Mouse (Mus musculus) thymus, postnatal 0 days (tissue): ENCODE data around the gene Paf1. TPM values are rescaled to one million over a fixed set of nuclear protein-coding genes. Genes with fewer than 3 reads are reported as not detected.

ENCODE experiments used
- DNase-seq: peaks from one replicate; pipeline ENCODE4 v3.0.0-alpha.2; 2015; ENCODE audit warnings: low spot score
- polyA plus RNA-seq: library from polyadenylated mRNA; unstranded; fragments of >200 nt; fragmentation: Nextera tagmentation; extraction: Ambion mirVana; gene quantifications from 2 replicates; pipeline ENCODE4 v1.2.1, GENCODE M21; 2015

The Paf1 gene
- polyA plus RNA-seq: 59.3 and 64.0 TPM in 2 replicates

DNA sequence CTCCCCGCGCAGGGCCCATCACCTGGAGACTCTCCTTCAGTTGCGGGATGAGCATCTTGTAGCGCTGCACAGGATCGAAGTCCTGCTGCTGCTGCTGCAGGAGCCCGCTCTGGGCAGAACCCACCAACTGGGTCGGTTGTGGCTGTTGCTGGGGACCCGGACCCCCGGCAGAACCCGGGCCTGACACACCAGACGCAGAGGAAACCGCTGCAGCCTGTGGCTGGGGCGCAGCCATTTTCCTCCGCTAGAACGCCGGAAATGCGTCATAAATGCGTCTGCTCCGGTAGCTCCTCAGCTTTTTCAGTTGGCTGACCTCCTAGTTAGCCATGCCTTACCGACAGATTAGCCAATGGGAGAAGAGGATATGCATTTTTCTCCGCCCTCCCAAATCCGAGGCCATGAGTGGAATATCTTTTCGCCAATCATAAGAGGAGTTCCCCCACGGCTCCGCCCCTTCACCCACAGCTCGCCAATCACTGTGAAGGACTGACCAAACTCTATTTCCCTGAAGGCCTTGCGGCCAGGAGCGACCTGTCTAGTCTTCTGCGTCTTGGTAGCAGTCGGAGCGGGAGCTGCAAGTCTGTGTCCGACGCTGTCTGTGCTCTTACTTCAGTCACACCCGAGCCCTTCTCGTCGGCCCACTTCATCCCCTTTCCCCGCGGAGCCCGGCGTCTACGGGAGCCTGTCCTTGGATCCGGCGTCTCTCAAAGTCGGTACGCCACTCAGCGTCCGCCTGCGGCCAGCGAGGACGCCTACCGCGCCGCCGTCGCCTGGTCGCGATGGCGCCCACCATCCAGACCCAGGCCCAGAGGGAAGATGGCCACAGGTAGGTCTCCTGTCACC, at the start of gene Paf1, which contains the start of gene Med29:
Gene Paf1 (plus strand): TSS at position 523 of the 843 bp plus-strand sequence.
Gene Med29 (minus strand): TSS at position 280 of the 843 bp plus-strand sequence.
- peak; percentile 98 for DNase-seq

DNA sequence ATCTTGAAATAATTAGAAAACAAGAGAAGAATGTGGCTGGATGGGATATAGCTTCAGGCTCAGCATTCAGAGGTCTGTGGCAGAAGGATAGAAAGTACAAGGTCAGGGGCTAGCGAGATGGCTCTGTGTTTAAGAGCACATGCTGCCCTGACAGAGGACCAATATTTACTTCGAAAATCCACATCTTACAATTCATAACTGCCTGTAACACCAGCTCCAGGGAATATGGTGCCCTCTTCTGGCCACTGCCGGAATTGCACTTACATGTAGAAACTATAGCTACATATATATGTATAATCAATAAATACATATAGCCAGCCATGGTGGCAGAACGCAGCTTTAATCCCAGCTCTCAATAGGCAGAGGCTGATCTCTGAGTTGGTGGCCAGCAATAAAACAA, 48.1 kb upstream of the Paf1 start:
- DNase-seq: peak; percentile 73

DNA sequence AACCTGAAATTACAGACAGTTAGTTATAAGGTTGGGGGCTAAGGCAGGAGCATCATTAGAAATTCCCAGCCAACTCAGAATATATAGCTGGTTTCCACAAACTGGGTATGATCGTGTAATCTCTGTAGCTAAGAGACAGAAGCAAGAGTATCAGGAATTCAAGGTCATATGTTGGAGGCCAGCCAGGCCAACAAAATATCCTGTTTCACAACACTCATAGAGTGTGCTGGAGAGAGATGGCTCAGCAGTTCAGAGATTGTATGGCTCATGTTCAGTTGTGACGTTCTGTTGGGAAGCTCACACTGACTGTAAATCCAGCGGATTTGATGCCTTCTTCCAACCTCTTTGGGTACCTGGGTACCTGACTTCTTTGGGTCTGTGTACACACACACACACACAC, 45.0 kb upstream of the Paf1 start:
- no peak for DNase-seq

DNA sequence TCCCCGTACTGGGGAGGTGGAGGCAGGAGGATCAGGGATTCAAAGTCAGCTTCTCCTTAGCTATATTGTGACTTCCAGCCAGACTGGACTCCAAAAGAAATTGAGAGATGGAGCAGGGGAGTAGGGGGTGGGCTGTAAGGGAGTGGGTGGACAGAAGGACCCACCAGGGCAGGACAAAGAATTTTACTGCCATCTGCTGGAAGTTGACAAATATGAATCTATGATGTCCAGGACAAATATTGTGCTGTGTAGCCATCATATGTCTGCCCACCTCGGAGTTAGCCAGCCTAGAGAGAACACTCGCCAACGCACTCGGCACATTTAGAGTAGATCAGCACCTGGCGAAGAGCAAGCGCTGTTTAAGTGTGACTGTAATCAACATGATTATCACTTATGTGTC, 44.1 kb upstream of the Paf1 start:
- no peak for DNase-seq

DNA sequence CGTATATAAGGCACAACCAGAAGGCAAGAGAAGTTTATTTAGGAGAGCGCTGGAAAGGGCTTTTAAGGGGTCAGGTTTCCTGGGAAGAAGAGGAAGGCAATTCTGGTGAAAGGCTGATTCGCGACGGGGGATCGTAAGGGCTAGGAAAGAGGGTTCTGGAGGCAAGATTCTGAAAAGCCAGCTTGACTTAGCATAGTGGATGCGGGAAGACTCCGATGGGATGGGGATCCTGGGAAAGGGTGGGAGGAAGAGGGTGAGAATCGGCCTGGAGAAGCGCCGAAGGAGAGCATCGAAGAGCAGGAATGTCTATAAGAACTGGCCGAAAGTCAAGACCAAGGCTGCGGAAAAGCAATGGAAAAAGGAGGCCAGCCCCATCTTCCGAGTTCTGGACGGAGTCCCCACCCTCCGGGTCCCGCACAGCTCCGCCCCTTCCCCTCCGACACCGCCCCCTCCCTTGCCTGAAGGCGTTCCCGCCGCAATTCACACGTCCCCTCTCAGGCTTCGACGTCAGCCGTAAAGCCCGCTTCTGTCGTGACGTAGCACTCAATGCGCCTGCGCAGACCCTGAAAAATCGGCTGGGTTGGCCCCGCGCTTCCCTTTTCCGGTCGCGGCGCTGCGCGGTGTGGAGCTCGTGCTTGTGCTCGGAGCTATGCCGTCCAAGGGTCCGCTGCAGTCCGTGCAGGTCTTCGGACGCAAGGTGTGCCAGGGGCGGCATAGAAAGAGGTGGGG, 42.4 kb upstream of the Paf1 start, which contains the start of gene Rps16:
Gene Rps16 (plus strand): TSS at position 498 of the 729 bp plus-strand sequence.
- peak; percentile 99 for DNase-seq

DNA sequence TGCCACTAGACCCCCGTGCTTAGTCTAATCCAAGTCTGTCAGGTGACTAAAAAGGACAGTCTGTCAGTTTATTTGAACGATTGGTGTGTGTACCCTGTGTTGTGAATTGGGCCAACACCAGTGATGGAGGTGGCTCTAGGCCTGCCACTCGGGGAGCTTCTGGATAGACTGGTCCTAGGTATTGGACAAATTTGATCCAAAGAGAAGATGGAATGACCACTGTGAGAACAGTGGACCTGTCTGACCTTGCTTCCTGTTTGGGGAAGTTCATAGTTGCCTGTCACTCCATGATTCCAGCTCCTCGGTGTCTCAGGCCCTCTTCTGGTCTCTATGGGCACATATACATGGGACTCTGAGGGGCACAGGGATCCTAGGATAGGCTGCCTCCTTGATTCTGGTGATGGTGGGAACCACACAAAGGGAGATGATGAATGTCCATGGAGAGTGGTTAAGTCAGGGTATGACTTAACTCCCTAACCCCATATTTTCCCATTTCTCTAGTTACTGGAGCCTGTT, 41.0 kb upstream of the Paf1 start:
- DNase-seq: no peak

DNA sequence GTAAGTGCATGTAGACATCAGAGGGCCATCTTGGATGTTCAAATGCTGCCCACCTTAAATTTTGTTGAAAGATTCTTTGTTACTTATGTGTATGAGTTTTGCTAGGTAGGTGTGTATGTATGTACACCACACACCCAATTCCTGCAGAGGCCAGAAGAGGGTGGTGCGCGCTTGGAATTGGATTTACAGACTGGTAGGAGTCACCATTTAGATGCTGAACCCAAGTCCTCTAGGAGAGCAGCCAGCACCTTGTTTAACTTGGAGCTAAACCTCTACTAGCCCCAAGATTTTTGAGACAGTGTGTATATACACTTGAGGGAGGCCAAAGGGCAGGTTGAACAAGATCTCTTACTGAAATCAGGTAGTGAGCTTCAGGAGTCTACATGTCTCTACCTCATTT, 39.5 kb upstream of the Paf1 start:
- no peak for DNase-seq

DNA sequence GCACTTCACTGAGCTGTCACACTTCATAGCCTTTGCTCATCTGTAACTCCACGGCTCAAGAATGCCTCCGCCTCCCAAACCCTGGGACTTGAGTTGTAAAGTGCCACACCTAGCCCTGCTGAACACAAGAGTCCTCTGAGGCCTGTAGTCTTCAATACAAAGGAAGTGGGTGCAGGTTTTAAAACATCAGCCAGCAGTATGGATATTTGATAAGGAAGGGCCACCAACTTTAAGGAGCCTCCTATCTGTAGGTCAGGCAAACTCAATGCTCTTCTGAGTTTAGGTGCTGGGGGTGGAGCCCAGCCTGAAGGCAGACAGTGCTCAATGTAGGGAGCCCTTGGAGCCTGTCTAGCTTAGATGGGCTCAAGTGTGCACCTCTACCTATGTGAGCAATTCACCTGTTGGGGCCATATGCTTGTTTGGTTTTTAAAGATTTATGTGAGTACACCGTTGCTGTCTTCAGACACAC, 38.6 kb upstream of the Paf1 start:
- DNase-seq: no peak

DNA sequence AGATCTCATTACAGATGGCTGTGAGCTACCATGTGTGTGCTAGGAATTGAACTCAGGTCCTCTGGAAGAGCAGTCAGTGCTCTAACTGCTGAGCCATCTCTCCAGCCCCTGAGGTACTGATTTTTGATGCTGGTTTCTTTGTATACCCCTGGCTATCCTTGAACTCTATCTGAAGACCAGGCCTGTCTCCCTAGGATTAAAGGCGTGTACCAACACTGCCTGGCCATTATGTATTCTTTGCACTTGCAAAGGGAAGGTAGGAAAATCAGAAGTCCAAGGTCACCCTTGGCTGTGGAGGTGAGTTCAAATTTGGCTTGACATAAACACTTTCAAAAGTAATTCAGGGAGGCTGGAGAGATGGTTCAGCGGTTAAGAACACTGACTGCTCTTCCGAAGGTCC, 38.2 kb upstream of the Paf1 start:
- no peak for DNase-seq

DNA sequence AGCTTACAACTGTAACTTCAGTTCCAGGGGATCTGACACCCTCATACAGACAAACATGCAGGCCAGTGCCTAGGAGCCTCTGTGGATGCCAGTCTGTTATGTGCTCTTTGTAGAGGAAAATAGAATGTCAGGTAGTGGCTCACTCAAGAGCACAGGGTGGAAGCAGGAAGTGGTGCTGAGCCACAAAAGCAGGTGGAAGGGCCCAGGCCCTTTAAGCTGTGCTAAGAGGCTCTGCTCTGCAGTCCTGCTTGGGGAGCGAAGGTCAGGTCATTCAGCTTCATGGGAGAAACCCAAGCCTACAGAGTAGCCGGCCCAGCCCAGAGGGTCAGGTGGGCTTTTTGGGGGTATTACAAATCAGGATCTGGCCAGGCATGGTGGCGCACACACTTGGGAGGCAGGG, 37.5 kb upstream of the Paf1 start:
- DNase-seq: peak; percentile 69

DNA sequence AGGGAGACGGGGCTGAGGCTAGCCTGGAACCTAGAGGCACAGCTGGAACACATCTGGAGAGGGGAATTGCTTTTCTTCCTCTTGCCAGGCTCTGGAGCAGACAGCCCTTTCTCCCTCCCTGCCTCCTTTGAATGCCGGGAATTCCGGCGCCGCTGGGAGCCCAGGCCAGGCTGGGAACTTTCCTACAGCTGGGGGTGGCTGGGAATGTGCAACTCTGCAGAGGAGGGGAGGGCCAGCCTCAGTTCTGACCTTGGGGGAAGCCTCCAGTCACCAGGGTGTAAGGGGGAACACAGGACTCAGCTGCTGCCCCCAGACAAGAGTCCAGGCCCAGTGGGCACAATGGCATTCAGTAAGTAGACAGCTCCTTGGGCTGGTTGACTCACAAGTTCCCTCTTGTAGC, 35.8 kb upstream of the Paf1 start:
- DNase-seq: no peak

DNA sequence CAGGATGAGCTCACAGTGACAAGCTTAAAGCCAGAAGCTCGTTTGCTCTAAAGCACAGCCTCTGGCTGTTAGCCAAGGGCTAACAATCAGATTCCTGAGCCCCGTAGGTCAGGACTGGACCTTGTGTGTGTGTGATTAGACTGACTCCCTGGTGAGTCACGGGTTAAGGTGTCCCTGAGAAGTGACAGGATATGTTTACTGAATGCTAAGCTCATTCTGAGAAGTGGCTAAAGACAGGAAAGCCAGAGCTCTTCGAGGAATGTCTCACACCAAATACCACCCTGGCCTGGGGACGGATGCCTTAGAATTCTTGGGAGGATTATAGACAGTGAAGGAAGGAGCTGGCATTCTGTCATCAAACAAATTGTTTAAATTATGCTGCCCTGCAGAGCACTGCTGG, 34.8 kb upstream of the Paf1 start:
- no peak for DNase-seq

DNA sequence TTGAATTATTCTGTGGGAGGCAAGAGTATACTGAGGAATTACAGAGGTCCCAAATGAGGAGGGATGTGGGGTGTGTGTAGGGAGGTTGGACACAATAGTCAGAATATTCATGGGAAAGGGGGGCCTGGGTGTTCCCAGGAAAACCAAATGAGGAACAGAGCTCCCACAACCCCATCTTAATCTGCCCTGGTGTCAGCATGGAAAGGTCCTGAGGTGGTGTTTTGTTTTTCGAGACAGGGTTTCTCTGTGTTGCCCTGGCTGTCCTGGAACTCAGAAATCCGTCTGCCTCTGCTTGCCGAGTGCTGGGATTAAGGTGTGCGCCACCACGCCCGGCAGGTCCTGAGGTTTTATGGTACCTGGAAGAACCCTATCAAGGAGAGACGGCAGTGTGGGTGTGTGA, 34.3 kb upstream of the Paf1 start:
- no peak for DNase-seq

DNA sequence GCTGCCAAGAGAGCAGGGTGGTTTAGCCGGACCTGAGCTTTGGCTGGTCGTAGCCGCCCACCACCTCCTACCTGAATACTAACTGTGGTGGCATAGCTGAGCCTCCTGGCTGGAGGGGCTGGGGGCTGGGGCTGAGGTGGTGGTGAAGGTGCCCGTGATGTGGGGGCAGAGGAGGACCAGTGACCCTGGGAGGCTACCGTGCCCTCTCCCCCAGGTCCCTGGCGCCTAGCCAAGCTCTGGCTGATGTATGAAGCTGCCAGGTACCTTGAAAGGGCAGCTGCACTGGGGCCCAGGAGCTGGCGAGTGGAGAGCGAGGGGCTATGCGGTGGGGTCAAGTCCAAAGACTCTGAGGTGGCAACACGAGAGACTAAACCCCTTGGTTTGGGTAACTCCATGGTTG, 32.9 kb upstream of the Paf1 start:
- DNase-seq: no peak

DNA sequence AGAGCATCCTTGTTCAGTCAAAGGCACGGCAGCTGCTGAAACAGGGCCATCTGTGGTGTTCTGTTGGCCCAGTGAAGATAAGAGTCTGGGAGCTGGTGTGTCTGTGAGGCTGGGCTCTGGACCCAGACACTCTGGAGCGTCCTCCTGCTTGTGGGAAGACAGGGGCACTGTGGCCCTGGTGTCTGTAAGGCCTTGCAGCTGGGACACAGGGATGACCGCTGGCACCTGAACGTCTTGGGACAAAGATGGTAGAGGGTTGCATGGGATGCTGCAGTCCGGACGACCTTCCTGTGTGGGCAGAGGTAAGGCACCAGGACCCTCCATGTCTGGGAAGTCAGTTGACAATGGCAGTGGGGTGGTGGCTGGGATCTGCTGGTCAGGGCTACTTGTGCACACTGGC, 32.5 kb upstream of the Paf1 start:
- no peak for DNase-seq

DNA sequence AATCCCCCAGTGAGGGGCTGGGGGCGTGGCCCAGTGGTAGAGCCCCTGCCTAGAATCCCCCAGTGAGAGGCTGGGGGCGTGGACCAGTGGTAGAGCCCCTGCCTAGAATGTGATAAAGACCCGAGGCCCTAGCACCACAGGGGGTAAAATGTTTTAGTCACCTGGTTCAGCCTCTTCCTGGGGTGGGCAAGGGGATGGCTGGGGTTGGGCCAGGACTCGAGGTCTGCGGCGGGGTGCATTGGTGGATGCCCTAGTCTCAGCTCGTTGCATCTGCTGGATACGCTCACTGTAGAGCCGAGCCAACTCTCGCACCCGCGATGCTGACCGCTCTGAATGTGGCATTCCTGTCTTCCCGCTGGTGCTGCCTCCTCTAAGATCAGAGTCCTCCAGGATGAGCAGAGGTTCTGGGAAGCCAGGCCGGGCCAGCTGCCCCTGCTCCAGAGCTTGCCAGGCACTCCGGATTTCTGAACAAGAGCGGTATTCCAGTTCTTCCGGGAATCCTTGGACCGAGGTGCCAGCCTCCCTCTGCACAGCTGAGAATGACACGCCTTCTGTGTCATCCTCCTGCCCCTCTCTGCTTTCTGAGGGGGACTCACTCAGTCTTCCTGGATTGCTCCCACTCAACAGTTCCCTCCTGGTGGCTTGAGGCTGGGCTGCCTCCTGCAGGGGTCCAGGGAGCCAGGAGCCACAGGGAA, 31.0 kb upstream of the Paf1 start:
- DNase-seq: no peak

DNA sequence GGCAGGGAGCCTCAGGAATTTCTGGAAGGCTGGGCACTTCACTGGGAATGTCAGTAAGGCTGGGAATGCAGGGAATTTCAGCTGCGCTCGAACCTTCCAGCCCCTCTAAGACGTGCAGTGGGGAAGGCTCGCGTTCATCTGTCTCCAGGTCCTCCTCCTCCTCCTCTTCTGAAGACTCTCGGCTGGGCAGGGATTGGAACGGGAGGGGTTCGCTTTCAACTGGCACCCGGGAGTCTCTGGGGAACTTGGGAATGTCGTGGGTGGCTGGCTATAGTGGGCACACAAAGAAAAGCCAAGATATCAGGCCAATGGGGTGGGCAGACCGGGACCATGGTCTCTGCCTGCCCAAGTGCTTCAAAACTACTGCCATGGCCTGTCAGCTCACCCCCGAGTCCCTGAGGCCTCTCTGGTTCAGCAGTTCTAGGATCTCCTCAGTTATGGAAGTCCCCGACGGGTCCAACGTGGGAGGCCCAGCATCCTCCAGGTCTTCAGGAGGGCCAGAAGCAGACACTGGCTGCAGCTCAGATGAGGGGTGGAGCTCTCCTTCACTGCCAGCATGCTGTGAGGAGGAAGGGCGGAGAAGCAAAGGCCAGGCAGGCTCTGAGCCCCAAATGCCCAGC, 30.2 kb upstream of the Paf1 start:
- no peak for DNase-seq

DNA sequence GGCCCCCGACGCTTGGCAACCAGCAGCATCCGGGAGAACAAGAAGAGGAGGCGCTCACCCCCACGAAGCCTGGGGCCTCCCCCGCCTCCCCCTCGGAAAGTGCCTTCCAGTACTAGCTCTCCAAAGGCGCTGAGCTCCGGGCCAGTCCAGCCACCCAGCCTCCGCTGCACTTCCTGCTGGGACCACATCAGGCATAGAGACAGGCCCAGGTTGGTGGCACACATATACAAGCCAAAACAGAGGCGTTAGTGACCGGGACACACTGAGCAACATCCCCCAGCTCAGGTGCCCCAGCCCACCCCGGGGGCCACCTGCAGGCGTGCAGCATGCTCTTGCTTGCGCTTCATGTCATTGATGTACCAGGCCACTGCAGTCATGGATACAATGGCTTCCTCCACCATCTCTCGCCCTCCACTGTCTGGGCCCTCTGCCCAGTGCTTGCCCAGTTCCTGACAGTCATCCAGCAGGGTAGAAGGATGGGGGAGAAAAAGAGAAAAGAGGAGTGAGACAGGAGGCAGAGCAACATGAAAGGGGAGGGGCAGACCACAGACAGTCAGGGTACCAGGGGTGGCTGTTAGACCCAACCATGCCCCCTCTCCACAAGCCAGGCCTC, 25.0 kb upstream of the Paf1 start:
- no peak for DNase-seq

DNA sequence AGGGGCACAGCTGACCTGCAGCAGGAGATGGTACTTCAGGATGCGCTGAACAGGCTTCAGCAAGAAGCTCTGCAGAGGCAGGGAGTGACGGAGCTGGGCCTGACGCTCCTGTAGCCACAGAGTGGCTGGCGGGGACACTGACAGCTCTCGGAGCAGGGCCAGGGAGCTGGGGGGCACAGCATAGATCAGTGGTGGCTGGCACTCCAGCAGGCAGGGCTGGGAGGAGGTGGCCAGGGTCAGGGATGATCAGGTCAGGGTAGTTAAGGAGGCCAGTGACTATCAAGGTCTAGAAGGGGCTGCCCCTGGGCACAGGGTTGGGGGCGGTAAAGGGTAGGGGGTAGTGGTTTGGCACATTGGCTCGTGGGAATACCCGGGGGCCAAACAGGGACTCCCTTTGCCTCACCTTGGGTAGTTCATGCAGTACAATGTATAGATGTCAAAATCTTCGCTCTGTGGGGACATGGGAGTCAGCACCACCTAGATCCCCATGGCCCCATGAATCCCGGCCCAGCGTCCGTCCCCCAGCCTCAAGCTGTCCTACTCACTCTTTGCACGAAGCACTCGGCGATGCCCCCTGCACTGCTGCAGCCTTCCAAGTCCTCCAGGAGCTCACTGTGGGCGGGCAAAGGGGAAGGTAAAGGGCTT, 24.4 kb upstream of the Paf1 start:
- DNase-seq: no peak

DNA sequence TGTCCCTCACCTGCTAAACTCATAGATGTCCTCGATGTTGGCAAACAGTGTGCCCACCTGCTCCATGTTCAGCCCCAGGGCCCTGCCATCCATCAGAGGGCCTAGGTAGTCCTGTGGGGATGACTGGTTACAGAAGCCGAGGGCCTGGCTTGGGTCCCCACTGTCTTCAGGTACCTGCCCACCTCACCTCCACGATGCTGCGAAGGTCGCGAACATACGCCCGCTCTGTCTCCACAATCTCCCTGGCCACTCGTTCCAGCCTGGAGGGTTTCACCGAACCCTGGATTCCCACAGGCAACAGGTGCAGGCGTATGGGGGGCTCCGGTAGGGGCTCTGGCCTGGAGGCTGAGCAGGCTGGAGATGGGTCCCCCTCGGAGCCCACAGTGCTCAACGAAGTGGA, 22.7 kb upstream of the Paf1 start:
- no peak for DNase-seq
